Mouse (Mus musculus): ENCODE measurements around the gene Ttc23. TPM values are rescaled to one million over a fixed set of nuclear protein-coding genes. Genes with fewer than 3 reads are reported as not detected.

The Ttc23 gene
- total and polyA plus RNA-seq, 3 experiments = 0.42 to 4.8 TPM; not detected in 1

DNA sequence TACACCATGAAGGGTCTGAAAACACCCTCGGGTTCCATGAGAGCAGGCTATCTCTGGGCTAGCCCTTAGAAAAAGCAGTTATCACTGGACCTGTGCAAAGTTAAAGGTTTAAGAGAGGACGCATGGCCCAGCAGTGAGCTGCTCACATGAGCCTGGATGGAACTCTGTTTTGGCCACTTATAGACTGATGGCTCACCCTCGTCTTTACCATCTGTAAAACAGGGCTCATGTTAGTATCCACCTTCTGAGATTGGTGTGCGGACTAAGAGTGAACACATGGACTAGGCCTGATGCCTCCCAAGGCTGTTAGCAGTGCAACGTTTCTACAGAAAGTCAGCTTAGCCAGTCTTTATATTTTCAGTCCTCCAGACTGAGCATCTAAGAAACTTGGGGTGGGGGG, 109.4 kb downstream of the Ttc23 start:
- no peak for DNase-seq (ENCODE audit: low read depth, low spot score)
- H3K27ac ChIP-seq (ENCODE audit: control insufficient read depth, low read depth, low read length) = no peak overlapping the region
- H3K36me3 ChIP-seq (ENCODE audit: control insufficient read depth in 1 of 2, insufficient read depth in 2 of 2, low read length in 2 of 2) = no peaks in the 10 kb centered on the region
- no peak overlapping the region for H3K9ac ChIP-seq (ENCODE audit: control insufficient read depth, low read depth, low read length, poor library complexity, severe bottlenecking)
- no peaks in the 10 kb centered on the region for H3K27me3 ChIP-seq (ENCODE audit: control insufficient read depth in 1 of 2, insufficient read depth in 2 of 2, low read length in 2 of 2)
- H3K4me1 ChIP-seq (ENCODE audit: control insufficient read depth in 1 of 2, insufficient read depth in 2 of 2, low read length in 2 of 2) = no peaks in the 10 kb centered on the region
- no peaks in the 10 kb centered on the region for H3K79me2 ChIP-seq (ENCODE audit: control insufficient read depth, insufficient read depth, low read length, poor library complexity)
- TF ChIP-seq TCF12 (IDR thresholded peaks at IDR 0.05; ENCODE audit: low read depth, low read length) = no peak
- TF ChIP-seq USF2 (IDR thresholded peaks at IDR 0.05; ENCODE audit: borderline replicate concordance in 1 of 2, insufficient read depth in 1 of 2, low read depth in 1 of 2, low read length in 2 of 2) = no peak
- TF ChIP-seq RCOR1 (IDR thresholded peaks at IDR 0.05; ENCODE audit: low read depth, low read length) = no peak
- no peak for TF ChIP-seq MAX (IDR thresholded peaks at IDR 0.05; ENCODE audit: low read length)
- TF ChIP-seq CHD1 (IDR thresholded peaks at IDR 0.05; ENCODE audit: low read depth, low read length) = no peak
- no peak for TF ChIP-seq POLR2AphosphoS5 (IDR thresholded peaks at IDR 0.05; ENCODE audit: borderline replicate concordance, low read depth, low read length)
- TF ChIP-seq SIN3A (IDR thresholded peaks at IDR 0.05; ENCODE audit: low read length) = no peak
- TF ChIP-seq MYB (IDR thresholded peaks at IDR 0.05; ENCODE audit: low read depth, low read length) = no peak
- TF ChIP-seq ZMIZ1 (IDR thresholded peaks at IDR 0.05; ENCODE audit: low read depth, low read length) = no peak
- TF ChIP-seq ZNF384 (IDR thresholded peaks at IDR 0.05; ENCODE audit: low read depth, low read length) = no peak
- TF ChIP-seq MXI1 (IDR thresholded peaks at IDR 0.05; ENCODE audit: low read depth, low read length) = no peak
- H3K4me3 ChIP-seq (ENCODE audit: control insufficient read depth in 1 of 2, insufficient read depth in 1 of 2, low read depth in 2 of 2, low read length in 2 of 2) = no peak overlapping the region
- no peaks in the 10 kb centered on the region for H3K9me3 ChIP-seq (replicated peaks; ENCODE audit: insufficient read depth, low read length)

DNA sequence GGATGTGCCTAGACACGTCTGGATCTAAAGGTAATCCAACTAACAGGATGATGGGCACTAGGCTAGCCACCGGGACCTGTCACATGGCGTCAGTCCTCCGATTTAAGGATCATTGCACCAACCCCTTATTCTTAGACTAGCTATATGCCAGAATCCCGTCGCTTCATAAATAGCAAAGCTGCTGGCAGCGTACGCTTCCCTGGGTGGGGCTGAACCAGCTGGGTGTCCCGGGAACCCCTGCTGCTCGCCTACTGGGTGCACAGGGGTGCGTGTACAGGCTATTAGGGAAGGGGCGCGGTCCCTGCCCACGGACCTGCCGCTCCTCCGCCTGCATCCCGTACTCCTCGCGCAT, 111.3 kb downstream of the Ttc23 start:
- H3K79me2 ChIP-seq (ENCODE audit: control insufficient read depth, insufficient read depth, low read length, poor library complexity) = no peaks in the 10 kb centered on the region
- H3K36me3 ChIP-seq (ENCODE audit: control insufficient read depth in 1 of 2, insufficient read depth in 2 of 2, low read length in 2 of 2) = no peaks in the 10 kb centered on the region
- TF ChIP-seq SMC3 (IDR thresholded peaks at IDR 0.05; ENCODE audit: low read depth, low read length) = no peak
- TF ChIP-seq UBTF (IDR thresholded peaks at IDR 0.05; ENCODE audit: borderline replicate concordance, insufficient read depth, low read depth, low read length) = no peak
- TF ChIP-seq KAT2A (conservative IDR thresholded peaks at IDR 0.05; ENCODE audit: low read depth, low read length) = no peak
- no peak for TF ChIP-seq USF1 (IDR thresholded peaks at IDR 0.05; ENCODE audit: low read depth, low read length)
- TF ChIP-seq HCFC1 (IDR thresholded peaks at IDR 0.05; ENCODE audit: low read depth, low read length) = no peak
- no peaks in the 10 kb centered on the region for H3K27me3 ChIP-seq (ENCODE audit: control insufficient read depth in 1 of 2, insufficient read depth in 2 of 2, low read length in 2 of 2)
- H3K4me1 ChIP-seq (ENCODE audit: control insufficient read depth in 1 of 2, insufficient read depth in 2 of 2, low read length in 2 of 2) = no peaks in the 10 kb centered on the region
- H3K4me3 ChIP-seq (ENCODE audit: control insufficient read depth in 1 of 2, insufficient read depth in 1 of 2, low read depth in 2 of 2, low read length in 2 of 2) = no peak overlapping the region
- H3K27ac ChIP-seq (ENCODE audit: control insufficient read depth, low read depth, low read length) = no peak overlapping the region
- H3K9me3 ChIP-seq (replicated peaks; ENCODE audit: insufficient read depth, low read length) = no peaks in the 10 kb centered on the region
- DNase-seq (ENCODE audit: low read depth, low spot score) = no peak
- H3K9ac ChIP-seq (ENCODE audit: control insufficient read depth, low read depth, low read length, poor library complexity, severe bottlenecking) = no peak overlapping the region
